Mouse (Mus musculus) lung, postnatal 4 days (tissue): ENCODE measurements around the gene Krtap6-5.
"Not testable (repeated sequence)": the region's sequence is repeated elsewhere in the genome, so short reads cannot be mapped to it uniquely, and the experiment has no call there.

Experiments
- DNase-seq, 2 experiments: peaks; one replicate each; pipeline ENCODE4 v3.0.0; 2021

Gene Krtap6-5

GRCm38 (mm10) chr16:89047783-89048182, at the start of gene Krtap6-5:
Gene Krtap6-5, minus strand, starts transcription at chr16:89047883.
- no peak for DNase-seq

GRCm38 (mm10) chr16:89071041-89071440, 23.4 kb upstream of the Krtap6-5 start:
- not testable (repeated sequence) for DNase-seq

DNA sequence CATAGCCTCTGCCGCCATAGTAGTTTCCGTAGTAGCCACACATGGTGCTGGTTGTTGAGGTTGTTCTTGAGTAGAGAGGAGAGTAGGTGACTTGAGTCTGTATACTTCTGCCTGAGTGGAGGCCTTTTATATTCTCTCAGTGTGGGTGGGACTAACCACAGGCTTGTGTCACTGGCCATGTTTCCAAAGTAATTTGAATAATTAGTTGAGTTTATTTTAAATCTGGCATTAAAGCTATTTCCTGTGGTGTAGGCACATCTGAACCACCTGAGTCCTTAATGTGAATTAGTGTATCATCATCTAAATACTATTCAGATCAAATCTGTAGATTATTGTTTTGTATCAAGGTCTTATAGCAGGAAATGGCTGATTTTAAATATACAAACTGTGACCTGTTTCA, 16.2 kb upstream of the Krtap6-5 start, which contains the start of gene 1110025L11Rik:
TSS of gene 1110025L11Rik (minus strand) at position 101 of the 400 bp plus-strand sequence.
- not testable (repeated sequence) for DNase-seq

DNA sequence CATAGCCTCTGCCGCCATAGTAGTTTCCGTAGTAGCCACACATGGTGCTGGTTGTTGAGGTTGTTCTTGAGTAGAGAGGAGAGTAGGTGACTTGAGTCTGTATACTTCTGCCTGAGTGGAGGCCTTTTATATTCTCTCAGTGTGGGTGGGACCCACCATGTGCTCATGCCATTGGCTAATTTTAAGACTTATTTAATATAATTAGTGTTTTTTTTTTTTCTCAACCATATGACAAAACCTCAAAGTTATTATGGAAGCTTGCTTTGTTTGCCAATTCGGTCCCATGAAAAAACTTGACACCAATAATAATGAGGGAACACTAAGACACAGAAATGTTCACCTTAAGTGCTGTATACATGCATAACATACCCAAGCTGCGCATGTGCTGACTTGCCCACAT, 6.3 kb downstream of the Krtap6-5 start, which contains the start of gene Gm10228:
TSS of gene Gm10228 (minus strand) at position 101 of the 400 bp plus-strand sequence.
- DNase-seq, result not testable (repeated sequence)

DNA sequence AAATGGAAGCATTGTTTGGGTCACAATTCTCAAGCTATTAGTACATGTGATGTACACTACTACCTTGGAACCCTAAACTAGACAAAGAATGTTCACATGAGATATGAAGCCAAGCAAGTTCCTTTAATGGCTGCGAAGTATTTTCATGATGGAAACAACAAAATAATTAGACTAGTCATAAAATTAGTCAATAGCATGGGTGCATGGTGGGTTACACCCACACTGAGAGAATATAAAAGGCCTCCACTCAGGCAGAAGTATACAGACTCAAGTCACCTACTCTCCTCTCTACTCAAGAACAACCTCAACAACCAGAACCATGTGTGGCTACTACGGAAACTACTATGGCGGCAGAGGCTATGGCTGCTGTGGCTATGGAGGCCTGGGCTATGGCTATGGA, 16.3 kb downstream of the Krtap6-5 start, which contains the start of gene Krtap6-1:
TSS of gene Krtap6-1 (plus strand) at position 301 of the 400 bp plus-strand sequence.
- DNase-seq, result not testable (repeated sequence)

GRCm38 (mm10) chr16:89014984-89015383, 32.7 kb downstream of the Krtap6-5 start, which contains the start of gene Gm10229:
Gene Gm10229, plus strand, starts transcription at chr16:89015284.
- not testable (repeated sequence) for DNase-seq

- no peak for DNase-seq
Measured at GRCm38 (mm10) chr16:89013973-89014372, 33.7 kb downstream of the Krtap6-5 start.

- no peak for DNase-seq
Measured at GRCm38 (mm10) chr16:89010659-89011058, 37.0 kb downstream of the Krtap6-5 start, which contains the start of gene Krtap22-2. Gene Krtap22-2, minus strand, starts transcription at chr16:89010759.
